Mouse (Mus musculus) CD4-positive, CD25-positive, alpha-beta regulatory T cell, adult 4 months (primary cell): ENCODE measurements around the gene Cx3cr1. TPM values are rescaled to one million over a fixed set of nuclear protein-coding genes. Genes with fewer than 3 reads are reported as not detected.
"Not testable (repeated sequence)": the region's sequence is repeated elsewhere in the genome, so short reads cannot be mapped to it uniquely, and the experiment has no call there.

Source experiments
- ATAC-seq: one replicate; pipeline ENCODE4 v1.8.0; 2017
- polyA plus RNA-seq, 2 experiments: library from polyadenylated mRNA; unstranded; fragments of 100-300 nt; shearing (Covaris generic); gene quantifications; one replicate each; pipeline ENCODE4 v1.2.1; 2017

Gene Cx3cr1
- under 1 TPM in 1 of 2 experiments, not detected in 1; 0.15 TPM for polyA plus RNA-seq

- no peak for ATAC-seq
These were observed at the start of gene Cx3cr1 for GRCm38 (mm10) chr9:120069779-120070178. TSS of gene Cx3cr1 (minus strand) at chr9:120069879.

- ATAC-seq = no peak
These were observed 48.5 kb upstream of the Cx3cr1 start for GRCm38 (mm10) chr9:120118212-120118611.

GRCm38 (mm10) chr9:120116184-120116624 lies 46.5 kb upstream of the Cx3cr1 start:
- no peak for ATAC-seq

GRCm38 (mm10) chr9:120115580-120115979 lies 45.9 kb upstream of the Cx3cr1 start:
- ATAC-seq = no peak

GRCm38 (mm10) chr9:120114789-120115151 lies 45.1 kb upstream of the Cx3cr1 start:
- no peak for ATAC-seq

GRCm38 (mm10) chr9:120114051-120114788 lies 44.5 kb upstream of the Cx3cr1 start:
- no peak for ATAC-seq

- no peak for ATAC-seq
These were observed 43.8 kb upstream of the Cx3cr1 start for GRCm38 (mm10) chr9:120113456-120113855.

- no peak for ATAC-seq
These were observed 42.8 kb upstream of the Cx3cr1 start for GRCm38 (mm10) chr9:120112472-120112871.

- no peak for ATAC-seq
These were observed 41.7 kb upstream of the Cx3cr1 start for GRCm38 (mm10) chr9:120111156-120111945.

- peak; percentile 90 for ATAC-seq
These were observed 40.7 kb upstream of the Cx3cr1 start, which contains the start of gene Slc25a38 for GRCm38 (mm10) chr9:120110211-120111018. TSS of gene Slc25a38 (plus strand) at chr9:120110374.

GRCm38 (mm10) chr9:120108953-120109352 lies 39.3 kb upstream of the Cx3cr1 start:
- not testable (repeated sequence) for ATAC-seq

- no peak for ATAC-seq
These were observed 31.5 kb upstream of the Cx3cr1 start for GRCm38 (mm10) chr9:120101165-120101564.

GRCm38 (mm10) chr9:120099304-120099703 lies 29.6 kb upstream of the Cx3cr1 start:
- no peak for ATAC-seq

- peak; percentile 55 for ATAC-seq
These were observed 29.0 kb upstream of the Cx3cr1 start for GRCm38 (mm10) chr9:120098682-120099081.

GRCm38 (mm10) chr9:120095886-120096285 lies 26.2 kb upstream of the Cx3cr1 start:
- peak; percentile 44 for ATAC-seq

GRCm38 (mm10) chr9:120093701-120094100 lies 24.0 kb upstream of the Cx3cr1 start:
- ATAC-seq = no peak

- ATAC-seq = peak; percentile 70
These were observed 22.1 kb upstream of the Cx3cr1 start, which contains the start of gene Ccr8 for GRCm38 (mm10) chr9:120091696-120092238. TSS of gene Ccr8 (plus strand) at chr9:120092114.

- ATAC-seq = peak; percentile 55
These were observed 21.4 kb upstream of the Cx3cr1 start for GRCm38 (mm10) chr9:120091086-120091485.

GRCm38 (mm10) chr9:120089125-120089524 lies 19.4 kb upstream of the Cx3cr1 start:
- no peak for ATAC-seq

GRCm38 (mm10) chr9:120084406-120084805 lies 14.7 kb upstream of the Cx3cr1 start:
- peak; percentile 56 for ATAC-seq

GRCm38 (mm10) chr9:120083158-120083894 lies 13.6 kb upstream of the Cx3cr1 start:
- no peak for ATAC-seq

- peak; percentile 41 for ATAC-seq
These were observed 13.0 kb upstream of the Cx3cr1 start for GRCm38 (mm10) chr9:120082691-120083090.
